Mouse (Mus musculus) MEL (cell line): ENCODE results near the gene 1700029I15Rik. TPM values are rescaled to one million over a fixed set of nuclear protein-coding genes. Genes with fewer than 3 reads are reported as not detected.

Source experiments
- DNase-seq: peaks from one replicate; pipeline ENCODE4 v3.0.0; 2011; ENCODE audit warnings: low read depth, low spot score
- H3K27ac ChIP-seq: 2 replicates; pipeline ENCODE4 v1.5.1; 2012; ENCODE audit warnings: low read depth, mild to moderate bottlenecking, control low read depth, low read length, moderate library complexity; ENCODE audit not compliant: control insufficient read depth
- H3K27me3 ChIP-seq, 2 experiments: fragments of 150-350 bp in 1 of 2; sonication (generic) in 1 of 2; 2 replicates each; pipeline ENCODE4 v1.6.1; 2012; ENCODE audit warnings: low read length in 2 of 2, mild to moderate bottlenecking in 2 of 2, improper control_type of control experiment in 1 of 2, moderate library complexity in 1 of 2; ENCODE audit not compliant: insufficient read depth in 2 of 2, control insufficient read depth in 1 of 2
- H3K36me3 ChIP-seq, 2 experiments: 2 replicates each; pipeline ENCODE4 v1.6.1; 2012 to 2014; ENCODE audit warnings: low read length in 2 of 2, improper control_type of control experiment in 1 of 2, inconsistent platforms in 1 of 2, mild to moderate bottlenecking in 1 of 2; ENCODE audit not compliant: insufficient read depth in 2 of 2, control insufficient read depth in 1 of 2
- H3K4me1 ChIP-seq, 2 experiments: fragments of 150-350 bp in 1 of 2; sonication (generic) in 1 of 2; 2 replicates each; pipeline ENCODE4 v1.6.1; 2012; ENCODE audit warnings: low read length in 2 of 2, improper control_type of control experiment in 1 of 2, mild to moderate bottlenecking in 1 of 2; ENCODE audit not compliant: insufficient read depth in 2 of 2, control insufficient read depth in 1 of 2
- H3K4me3 ChIP-seq, 2 experiments: fragments of 150-350 bp in 1 of 2; sonication (generic) in 1 of 2; 2 replicates each; pipeline ENCODE4 v1.5.1; 2012; ENCODE audit warnings: low read depth in 2 of 2, low read length in 2 of 2, mild to moderate bottlenecking in 2 of 2, moderate library complexity in 2 of 2, control low read depth in 1 of 2, improper control_type of control experiment in 1 of 2; ENCODE audit not compliant: control insufficient read depth in 1 of 2, insufficient read depth in 1 of 2
- H3K79me2 ChIP-seq: 2 replicates; pipeline ENCODE4 v1.6.1; 2012; ENCODE audit warnings: mild to moderate bottlenecking, low read length, moderate library complexity; ENCODE audit not compliant: control insufficient read depth, poor library complexity, insufficient read depth
- H3K9ac ChIP-seq: 2 replicates; pipeline ENCODE4 v1.6.1; 2012; ENCODE audit warnings: low read depth, mild to moderate bottlenecking, control low read depth, low read length, moderate library complexity; ENCODE audit not compliant: control insufficient read depth, poor library complexity, severe bottlenecking
- H3K9me3 ChIP-seq: fragments of 150-350 bp; sonication (generic); replicated peaks from 2 replicates; pipeline ENCODE4 v1.6.1; 2012; ENCODE audit warnings: mild to moderate bottlenecking, low read length, improper control_type of control experiment, moderate library complexity; ENCODE audit not compliant: insufficient read depth
- CHD2 ChIP-seq: IDR thresholded peaks from 2 replicates; pipeline ENCODE4 v1.6.1; 2011; ENCODE audit warnings: low read length, improper control_type of control experiment
- CTCF ChIP-seq, 3 experiments: IDR thresholded peaks in 2 of 3; conservative IDR thresholded peaks in 1 of 3; 2 replicates each; pipeline ENCODE4 v1.5.1; 2011 to 2012; ENCODE audit warnings: low read length in 3 of 3, low read depth in 2 of 3, mild to moderate bottlenecking in 2 of 3, improper control_type of control experiment in 1 of 3, inconsistent platforms in 1 of 3, mixed read lengths in 1 of 3, moderate library complexity in 1 of 3; ENCODE audit not compliant: control insufficient read depth in 1 of 3, insufficient read depth in 1 of 3, poor library complexity in 1 of 3, severe bottlenecking in 1 of 3
- ELF1 ChIP-seq: IDR thresholded peaks from 2 replicates; pipeline ENCODE4 v1.6.1; 2014; ENCODE audit warnings: low read depth, mild to moderate bottlenecking, inconsistent platforms, low read length, improper control_type of control experiment, moderate library complexity
- EP300 ChIP-seq, 2 experiments: IDR thresholded peaks; 2 replicates each; pipeline ENCODE4 v1.6.1; 2011; ENCODE audit warnings: improper control_type of control experiment in 2 of 2, low read length in 2 of 2, low read depth in 1 of 2, mild to moderate bottlenecking in 1 of 2
- ETS1 ChIP-seq: IDR thresholded peaks from 2 replicates; pipeline ENCODE4 v1.6.1; 2012; ENCODE audit warnings: low read depth, mild to moderate bottlenecking, inconsistent platforms, low read length, improper control_type of control experiment, moderate library complexity
- GABPA ChIP-seq: IDR thresholded peaks from 2 replicates; pipeline ENCODE4 v1.6.1; 2012; ENCODE audit warnings: low read depth, mild to moderate bottlenecking, inconsistent platforms, low read length, improper control_type of control experiment, moderate library complexity
- GATA1 ChIP-seq: IDR thresholded peaks from 2 replicates; pipeline ENCODE4 v1.6.1; 2011; ENCODE audit warnings: low read depth, low read length, improper control_type of control experiment
- MAFK ChIP-seq: IDR thresholded peaks from 2 replicates; pipeline ENCODE4 v1.6.1; 2011; ENCODE audit warnings: low read depth, mild to moderate bottlenecking, low read length, improper control_type of control experiment, borderline replicate concordance
- NELFE ChIP-seq: IDR thresholded peaks from 2 replicates; pipeline ENCODE4 v1.6.1; 2011; ENCODE audit warnings: low read depth, low read length, improper control_type of control experiment
- POLR2AphosphoS5 ChIP-seq: IDR thresholded peaks from 2 replicates; pipeline ENCODE4 v1.6.1; 2012; ENCODE audit warnings: low read depth, borderline replicate concordance, mild to moderate bottlenecking, inconsistent platforms, low read length, moderate library complexity, mixed read lengths
- SIN3A ChIP-seq: IDR thresholded peaks from 2 replicates; pipeline ENCODE4 v1.6.1; 2012; ENCODE audit warnings: low read length, improper control_type of control experiment, inconsistent platforms
- TBP ChIP-seq: IDR thresholded peaks from 2 replicates; pipeline ENCODE4 v1.8.0; 2011; ENCODE audit warnings: low read depth, low read length, improper control_type of control experiment
- TCF12 ChIP-seq: IDR thresholded peaks from 2 replicates; pipeline ENCODE4 v1.6.1; 2014; ENCODE audit warnings: low read depth, mild to moderate bottlenecking, inconsistent platforms, low read length, improper control_type of control experiment, moderate library complexity
- UBTF ChIP-seq: IDR thresholded peaks from 2 replicates; pipeline ENCODE4 v1.6.1; 2012; ENCODE audit warnings: low read depth, mild to moderate bottlenecking, inconsistent platforms, low read length, improper control_type of control experiment, moderate library complexity, borderline replicate concordance; ENCODE audit not compliant: insufficient read depth
- USF2 ChIP-seq, 2 experiments: IDR thresholded peaks; 2 replicates each; pipeline ENCODE4 v1.6.1; 2011 to 2012; ENCODE audit warnings: improper control_type of control experiment in 2 of 2, low read length in 2 of 2, borderline replicate concordance in 1 of 2, inconsistent platforms in 1 of 2, low read depth in 1 of 2, mild to moderate bottlenecking in 1 of 2; ENCODE audit not compliant: insufficient read depth in 1 of 2
- ZC3H11A ChIP-seq: IDR thresholded peaks from 2 replicates; pipeline ENCODE4 v1.6.1; 2012; ENCODE audit warnings: low read depth, mild to moderate bottlenecking, inconsistent platforms, low read length, improper control_type of control experiment
- ZKSCAN1 ChIP-seq: IDR thresholded peaks from 2 replicates; pipeline ENCODE4 v1.6.1; 2012; ENCODE audit warnings: low read depth, mild to moderate bottlenecking, inconsistent platforms, low read length, improper control_type of control experiment, moderate library complexity
- ZMIZ1 ChIP-seq: IDR thresholded peaks from 2 replicates; pipeline ENCODE4 v1.6.1; 2012; ENCODE audit warnings: low read depth, mild to moderate bottlenecking, inconsistent platforms, low read length, improper control_type of control experiment, moderate library complexity
- ZNF384 ChIP-seq: IDR thresholded peaks from 2 replicates; pipeline ENCODE4 v1.6.1; 2012; ENCODE audit warnings: low read depth, mild to moderate bottlenecking, inconsistent platforms, low read length, improper control_type of control experiment
- polyA plus RNA-seq, 2 experiments: library from polyadenylated mRNA; stranded (reverse) in 1 of 2; unstranded in 1 of 2; fragments of >175 nt in 1 of 2; fragments of >200 nt in 1 of 2; gene quantifications; 2 replicates each; pipeline versions ENCODE4 v1.2.1 to v1.2.4; 2012; ENCODE audit warnings: low replicate concordance in 2 of 2, low read depth in 1 of 2; ENCODE audit not compliant: insufficient read length in 2 of 2, insufficient read depth in 1 of 2, missing spikeins in 1 of 2
- total RNA-seq: library from RNA; depleted of rRNA; stranded (reverse); fragments of 300-350 nt; gene quantifications from 2 replicates; pipeline ENCODE4 v1.2.3, GENCODE M21; 2012

The 1700029I15Rik gene
- total and polyA plus RNA-seq, 3 experiments: 0.65 to 3.2 TPM; not detected in 1

- TF ChIP-seq SIN3A: peak; percentile 51; the same call in 1 of the 2 replicates
- TF ChIP-seq GABPA: no peak
- no peak for TF ChIP-seq POLR2AphosphoS5
- peak; percentile 96 for TF ChIP-seq ZNF384
- H3K9ac ChIP-seq: no peak overlapping the region
- no peak overlapping the region for H3K27ac ChIP-seq
- peak overlapping the region; percentile 17 to 42 for H3K4me3 ChIP-seq
- H3K9me3 ChIP-seq: no peaks in the 10 kb centered on the region
- peaks cover 0 to 11% of the 10 kb centered on the region in 2 experiments; a peak in 2 of 4 replicates for H3K36me3 ChIP-seq
- H3K79me2 ChIP-seq: no peaks in the 10 kb centered on the region
- peaks cover 9 to 21% of the 10 kb centered on the region in 2 experiments for H3K4me1 ChIP-seq
- H3K27me3 ChIP-seq: no peaks in the 10 kb centered on the region
- DNase-seq: no peak
These were observed 7.3 kb downstream of the 1700029I15Rik start for GRCm38 (mm10) chr2:92389645-92390044.

- Histone ChIP-seq H3K4me1 (peaks cover 9 to 21% of the 10 kb centered on the region in 2 experiments), H3K79me2 (no peaks in the 10 kb centered on the region), H3K9me3 (no peaks in the 10 kb centered on the region), H3K4me3 (no peak overlapping the region), H3K36me3 (peaks cover 0 to 11% of the 10 kb centered on the region in 2 experiments; a peak in 2 of 4 replicates), H3K27ac (0 out of 2 replicates have a peak overlapping the region, but pooled peaks have one; percentile 21)
- DNase-seq: peak; percentile 49
- TF ChIP-seq ELF1: no peak
- TF ChIP-seq TBP: no peak
- TF ChIP-seq CHD2: no peak
- TF ChIP-seq EP300 (IDR thresholded peaks at IDR 0.05; ENCODE audit: low read depth in 1 of 2, low read length in 2 of 2): peak; percentile 10 to 53; a peak in 2 of 4 replicates
- no peak for TF ChIP-seq ZKSCAN1
- no peak for TF ChIP-seq USF2 (IDR thresholded peaks at IDR 0.05; ENCODE audit: borderline replicate concordance in 1 of 2, insufficient read depth in 1 of 2, low read depth in 1 of 2, low read length in 2 of 2)
- no peak for TF ChIP-seq ZNF384
- TF ChIP-seq ZMIZ1: no peak
- TF ChIP-seq SIN3A: no peak
- 0 out of 2 replicates have a peak, but pooled peaks have one; percentile 35 for TF ChIP-seq ETS1
- no peak for TF ChIP-seq MAFK
- no peak for TF ChIP-seq ZC3H11A
- no peak for TF ChIP-seq NELFE
- no peak for TF ChIP-seq UBTF
- TF ChIP-seq CTCF (IDR thresholded peaks at IDR 0.05 in 2 of 3, conservative IDR thresholded peaks at IDR 0.05 in 1 of 3; ENCODE audit: control insufficient read depth in 1 of 3, insufficient read depth in 1 of 3, low read depth in 2 of 3, low read length in 3 of 3, poor library complexity in 1 of 3, severe bottlenecking in 1 of 3): no peak
- TF ChIP-seq GATA1: peak; percentile 60
- TF ChIP-seq TCF12: peak; percentile 61
- TF ChIP-seq, all 39 proteins: peak for 4
- no peak overlapping the region for H3K9ac ChIP-seq
- H3K27me3 ChIP-seq: no peaks in the 10 kb centered on the region
These were observed 8.0 kb downstream of the 1700029I15Rik start for GRCm38 (mm10) chr2:92390206-92390930.
